Mouse (Mus musculus): Measurements from ENCODE around the gene Erc2. TPM values are rescaled to one million over a fixed set of nuclear protein-coding genes. Genes with fewer than 3 reads are reported as not detected.

Erc2 gene
- polyA plus RNA-seq, 1 experiment from 2014 or later = 6.1 TPM

DNA sequence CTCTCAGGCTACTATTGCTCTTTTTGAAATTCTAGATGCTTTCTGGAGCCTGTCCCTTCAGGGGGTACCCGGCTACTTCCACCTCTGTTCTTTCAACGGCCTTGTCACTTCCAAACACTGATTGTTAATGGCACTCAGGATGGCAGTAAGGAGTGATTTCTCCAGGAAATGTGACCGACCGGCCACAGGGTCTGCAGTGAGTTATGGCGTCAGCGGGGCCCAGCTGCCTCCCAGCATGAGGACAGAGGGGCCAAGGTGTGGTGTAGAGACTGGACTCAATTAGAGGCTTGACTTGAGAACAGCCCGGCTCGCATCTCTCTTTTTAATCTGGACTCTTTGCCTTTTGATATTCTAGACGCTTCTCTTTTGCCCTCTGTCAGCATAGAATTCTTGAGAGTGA is 829.5 kb downstream of the Erc2 start:
- H3K9ac ChIP-seq = no peak overlapping the region
- WGBS = 33% methylated on average over 9 of the region's 9 CpGs
- no peak for ATAC-seq (ENCODE audit: insufficient number of reproducible peaks, low FRiP score, low TSS enrichment, low read depth)
- no peaks in the 10 kb centered on the region for H3K36me3 ChIP-seq
- peaks cover 7% of the 10 kb centered on the region; the same call in 1 of the 2 replicates for H3K4me1 ChIP-seq
- no peaks in the 10 kb centered on the region for H3K27me3 ChIP-seq
- no peak overlapping the region for H3K4me3 ChIP-seq
- H3K9me3 ChIP-seq = no peaks in the 10 kb centered on the region
- no peak overlapping the region for H3K27ac ChIP-seq
- H3K4me2 ChIP-seq = no peak overlapping the region

GRCm38 (mm10) chr14:28456372-28457076 is 834.3 kb downstream of the Erc2 start:
- ATAC-seq (ENCODE audit: insufficient number of reproducible peaks, low FRiP score, low TSS enrichment, low read depth) = no peak
- Histone ChIP-seq H3K36me3 (no peaks in the 10 kb centered on the region), H3K4me3 (no peak overlapping the region), H3K4me1 (peaks cover 7% of the 10 kb centered on the region; the same call in 1 of the 2 replicates), H3K27ac (no peak overlapping the region), H3K9me3 (no peaks in the 10 kb centered on the region), H3K9ac (no peak overlapping the region), H3K4me2 (no peak overlapping the region), H3K27me3 (no peaks in the 10 kb centered on the region)
- 58% methylated on average over 7 of the region's 7 CpGs for WGBS

- Histone ChIP-seq H3K4me1 (peaks cover 7% of the 10 kb centered on the region; the same call in 1 of the 2 replicates), H3K4me2 (no peak overlapping the region), H3K27me3 (no peaks in the 10 kb centered on the region), H3K27ac (no peak overlapping the region), H3K9ac (no peak overlapping the region), H3K9me3 (no peaks in the 10 kb centered on the region), H3K4me3 (no peak overlapping the region), H3K36me3 (no peaks in the 10 kb centered on the region)
- no peak for ATAC-seq (ENCODE audit: insufficient number of reproducible peaks, low FRiP score, low TSS enrichment, low read depth)
- WGBS = 48% methylated on average over 3 of the region's 3 CpGs
Measured at GRCm38 (mm10) chr14:28457428-28457827, 835.2 kb downstream of the Erc2 start.

DNA sequence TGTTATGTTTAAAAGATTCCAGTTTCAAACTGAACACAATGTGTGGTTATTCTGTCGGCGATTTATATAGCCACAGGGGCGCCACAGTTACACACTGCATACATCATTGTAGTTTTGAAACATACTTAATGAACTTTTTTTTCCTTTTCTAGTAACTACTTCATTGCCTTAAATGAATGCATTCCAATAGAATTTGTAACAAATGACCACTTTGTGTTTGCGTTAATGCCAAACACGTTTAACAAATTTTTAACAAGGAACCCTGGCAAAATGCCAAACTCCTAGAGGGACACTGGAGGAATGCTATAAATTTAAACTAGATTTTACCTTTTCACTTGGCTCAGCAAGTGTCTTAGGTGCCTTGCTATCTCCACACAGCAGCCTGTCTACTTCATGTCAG is 845.7 kb downstream of the Erc2 start:
- Histone ChIP-seq H3K4me1 (peaks cover 27% of the 10 kb centered on the region), H3K27me3 (no peaks in the 10 kb centered on the region), H3K4me3 (no peak overlapping the region), H3K9ac (no peak overlapping the region), H3K36me3 (no peaks in the 10 kb centered on the region), H3K4me2 (no peak overlapping the region), H3K9me3 (no peaks in the 10 kb centered on the region), H3K27ac (0 out of 2 replicates have a peak overlapping the region, but pooled peaks have one; percentile 38)
- no peak for ATAC-seq (ENCODE audit: insufficient number of reproducible peaks, low FRiP score, low TSS enrichment, low read depth)
- 18% methylated on average over 5 of the region's 5 CpGs for WGBS

- H3K9me3 ChIP-seq = no peaks in the 10 kb centered on the region
- H3K4me1 ChIP-seq = peaks cover 27% of the 10 kb centered on the region
- H3K4me2 ChIP-seq = no peak overlapping the region
- H3K27me3 ChIP-seq = no peaks in the 10 kb centered on the region
- 15% methylated on average over 4 of the region's 4 CpGs for WGBS
- no peak overlapping the region for H3K4me3 ChIP-seq
- no peak overlapping the region for H3K27ac ChIP-seq
- no peak for ATAC-seq (ENCODE audit: insufficient number of reproducible peaks, low FRiP score, low TSS enrichment, low read depth)
- no peak overlapping the region for H3K9ac ChIP-seq
- no peaks in the 10 kb centered on the region for H3K36me3 ChIP-seq
Measured at GRCm38 (mm10) chr14:28469696-28470095, 847.5 kb downstream of the Erc2 start.

- Histone ChIP-seq H3K4me2 (no peak overlapping the region), H3K27me3 (no peaks in the 10 kb centered on the region), H3K9me3 (no peaks in the 10 kb centered on the region), H3K4me1 (peaks cover 30% of the 10 kb centered on the region), H3K9ac (no peak overlapping the region), H3K27ac (no peak overlapping the region), H3K36me3 (no peaks in the 10 kb centered on the region), H3K4me3 (no peak overlapping the region)
- ATAC-seq (ENCODE audit: insufficient number of reproducible peaks, low FRiP score, low TSS enrichment, low read depth) = no peak
- WGBS = 39% methylated on average over 6 of the region's 6 CpGs
Measured at GRCm38 (mm10) chr14:28470212-28470611, 848.0 kb downstream of the Erc2 start.

- 58% methylated on average over 3 of the region's 3 CpGs for WGBS
Measured at GRCm38 (mm10) chr14:28475012-28475411, 852.8 kb downstream of the Erc2 start.

GRCm38 (mm10) chr14:28475421-28475820 is 853.2 kb downstream of the Erc2 start:
- no peak overlapping the region for H3K9ac ChIP-seq
- H3K27me3 ChIP-seq = no peaks in the 10 kb centered on the region
- no peak overlapping the region for H3K27ac ChIP-seq
- ATAC-seq (ENCODE audit: insufficient number of reproducible peaks, low FRiP score, low TSS enrichment, low read depth) = no peak
- H3K4me2 ChIP-seq = no peak overlapping the region
- H3K4me3 ChIP-seq = no peak overlapping the region
- H3K36me3 ChIP-seq = no peaks in the 10 kb centered on the region
- no peaks in the 10 kb centered on the region for H3K9me3 ChIP-seq
- 28% methylated on average over 7 of the region's 7 CpGs for WGBS
- H3K4me1 ChIP-seq = peaks cover 6% of the 10 kb centered on the region

More at GRCm38 (mm10) chr14:28475012-28475411, 852.8 kb downstream of the Erc2 start:
- H3K4me1 ChIP-seq = peaks cover 10% of the 10 kb centered on the region
- H3K9me3 ChIP-seq = no peaks in the 10 kb centered on the region
- H3K9ac ChIP-seq = no peak overlapping the region
- no peak overlapping the region for H3K4me3 ChIP-seq
- no peak overlapping the region for H3K27ac ChIP-seq
- no peaks in the 10 kb centered on the region for H3K36me3 ChIP-seq
- no peak for ATAC-seq (ENCODE audit: insufficient number of reproducible peaks, low FRiP score, low TSS enrichment, low read depth)
- no peak overlapping the region for H3K4me2 ChIP-seq
- no peaks in the 10 kb centered on the region for H3K27me3 ChIP-seq

DNA sequence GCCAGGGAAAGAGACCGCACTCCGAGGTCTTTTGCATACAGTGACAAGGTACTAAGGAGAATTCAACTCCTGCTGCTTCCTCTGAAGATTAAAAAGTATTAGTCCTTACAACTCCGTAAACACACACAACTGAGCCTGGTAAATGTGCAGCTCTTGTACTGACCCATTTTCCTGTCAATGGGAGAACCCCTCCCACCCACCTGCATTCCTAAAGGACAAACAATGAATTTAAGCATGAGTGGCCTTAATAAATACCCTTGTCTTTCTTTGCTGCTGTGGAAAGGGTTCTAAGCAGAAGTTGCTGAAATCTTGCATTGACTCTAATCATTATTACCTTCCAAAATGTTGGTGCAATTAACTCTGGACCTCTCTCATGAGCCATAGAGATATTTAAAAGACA is 854.5 kb downstream of the Erc2 start:
- Histone ChIP-seq H3K36me3 (no peaks in the 10 kb centered on the region), H3K9ac (no peak overlapping the region), H3K9me3 (no peaks in the 10 kb centered on the region), H3K4me2 (no peak overlapping the region), H3K4me1 (peaks cover 6% of the 10 kb centered on the region), H3K27ac (no peak overlapping the region), H3K4me3 (no peak overlapping the region), H3K27me3 (no peaks in the 10 kb centered on the region)
- ATAC-seq (ENCODE audit: insufficient number of reproducible peaks, low FRiP score, low TSS enrichment, low read depth) = no peak
- WGBS = 79% methylated on average over 3 of the region's 3 CpGs

DNA sequence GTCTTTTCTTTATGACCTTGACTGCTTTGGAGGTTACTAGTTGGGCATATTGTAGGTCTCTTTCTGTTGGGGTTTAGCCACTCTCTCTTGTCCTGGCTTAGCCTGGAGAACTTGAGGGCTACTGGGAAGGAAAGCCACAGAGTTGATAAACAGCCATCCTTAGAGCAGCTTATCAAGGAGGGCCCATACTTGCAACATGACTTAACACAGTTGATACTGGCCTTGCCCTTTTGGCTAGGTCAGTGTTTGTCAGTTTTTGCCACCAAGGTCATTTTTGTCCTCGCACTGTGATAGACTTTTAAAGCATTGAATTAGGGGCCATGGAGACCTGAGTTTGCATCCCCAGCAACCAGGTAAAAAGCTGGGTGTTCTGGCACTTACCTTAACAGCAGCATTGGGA is 858.6 kb downstream of the Erc2 start:
- no peak overlapping the region for H3K9ac ChIP-seq
- no peaks in the 10 kb centered on the region; the same call in 1 of the 2 replicates for H3K4me1 ChIP-seq
- ATAC-seq (ENCODE audit: insufficient number of reproducible peaks, low FRiP score, low TSS enrichment, low read depth) = no peak
- no peak overlapping the region for H3K4me2 ChIP-seq
- no peak overlapping the region for H3K4me3 ChIP-seq
- 94% methylated on average over 1 of the region's 1 CpGs for WGBS
- no peak overlapping the region for H3K27ac ChIP-seq
- H3K27me3 ChIP-seq = no peaks in the 10 kb centered on the region
- no peaks in the 10 kb centered on the region for H3K36me3 ChIP-seq
- H3K9me3 ChIP-seq = no peaks in the 10 kb centered on the region

DNA sequence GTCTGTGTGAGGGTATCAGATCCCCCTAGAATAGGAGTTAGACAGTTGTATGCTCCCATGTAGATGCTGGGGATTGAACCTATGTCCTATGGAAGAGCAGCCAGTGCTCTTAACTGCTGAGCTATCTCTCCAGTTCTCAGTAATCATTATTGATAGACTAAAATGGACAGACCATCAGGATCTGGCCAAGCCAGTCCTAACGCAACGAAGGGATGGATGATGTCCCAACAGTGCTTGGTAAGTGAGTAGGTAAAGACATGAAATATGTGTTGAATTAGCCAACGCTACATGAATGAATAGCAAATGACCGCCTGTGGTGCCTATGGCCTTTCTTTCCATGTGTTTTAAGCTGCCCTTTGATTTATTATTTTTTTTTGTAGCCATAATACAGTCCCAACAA is 871.6 kb downstream of the Erc2 start:
- H3K4me1 ChIP-seq = no peaks in the 10 kb centered on the region
- H3K27ac ChIP-seq = no peak overlapping the region
- H3K9ac ChIP-seq = no peak overlapping the region
- ATAC-seq (ENCODE audit: insufficient number of reproducible peaks, low FRiP score, low TSS enrichment, low read depth) = no peak
- H3K27me3 ChIP-seq = no peaks in the 10 kb centered on the region
- no peak overlapping the region for H3K4me3 ChIP-seq
- H3K9me3 ChIP-seq = no peaks in the 10 kb centered on the region
- 83% methylated on average over 4 of the region's 4 CpGs for WGBS
- no peaks in the 10 kb centered on the region for H3K36me3 ChIP-seq
- H3K4me2 ChIP-seq = no peak overlapping the region

DNA sequence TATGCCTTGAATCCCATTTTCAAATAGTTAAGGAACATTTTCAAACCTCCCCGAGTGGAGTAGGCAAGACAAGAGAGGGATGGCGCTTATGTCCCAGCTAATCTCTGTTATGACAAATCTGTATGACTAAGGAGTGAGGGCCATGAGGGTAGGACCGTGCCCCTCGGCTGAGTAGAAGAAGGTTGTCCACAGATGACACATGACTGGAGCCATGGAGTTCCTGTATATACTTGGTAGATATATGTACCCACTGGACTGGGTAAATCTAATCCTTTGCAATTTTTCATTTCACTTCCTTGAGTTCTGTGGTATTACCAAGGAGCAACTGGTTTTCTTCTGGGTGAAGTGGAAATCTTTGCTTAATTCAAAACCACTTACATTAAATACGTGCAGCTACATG is 872.0 kb downstream of the Erc2 start:
- H3K27ac ChIP-seq = no peak overlapping the region
- H3K36me3 ChIP-seq = no peaks in the 10 kb centered on the region
- WGBS = 89% methylated on average over 5 of the region's 5 CpGs
- ATAC-seq (ENCODE audit: insufficient number of reproducible peaks, low FRiP score, low TSS enrichment, low read depth) = no peak
- no peaks in the 10 kb centered on the region for H3K9me3 ChIP-seq
- no peaks in the 10 kb centered on the region for H3K4me1 ChIP-seq
- H3K27me3 ChIP-seq = no peaks in the 10 kb centered on the region
- no peak overlapping the region for H3K4me3 ChIP-seq
- H3K9ac ChIP-seq = no peak overlapping the region
- no peak overlapping the region for H3K4me2 ChIP-seq

All from limb, embryonic 15.5 days (tissue).